Mouse (Mus musculus) heart, embryonic 15.5 days (tissue): ENCODE results near the gene Traf5. TPM values are rescaled to one million over a fixed set of nuclear protein-coding genes. Genes with fewer than 3 reads are reported as not detected.

Experiments used
- microRNA-seq: library from miRNA; unstranded; fragments of <30 nt; microRNA quantifications from one replicate; pipeline ENCODE4, GENCODE M21; 2016
- polyA plus RNA-seq: library from polyadenylated mRNA; unstranded; fragments of >200 nt; fragmentation: Nextera tagmentation; extraction: Ambion mirVana; gene quantifications from 2 replicates; pipeline ENCODE4 v1.2.1, GENCODE M21; 2015

Gene Traf5
- polyA plus RNA-seq, 1 experiment from 2014 or later: 13.6 TPM

Small RNA genes within 50 kb of the gene (microRNA-seq; reads per million reads assigned to microRNA genes)
- not detected for gene Mir3473c

Other genes starting within 250 kb of the Traf5 start
- gene Slc30a1, start 185.8 kb downstream of the Traf5 start, polyA plus RNA-seq: 2.5 and 2.6 TPM in 2 replicates
- gene Rd3, start 115.2 kb downstream of the Traf5 start, polyA plus RNA-seq: 4.4 and 4.9 TPM in 2 replicates
- gene Rcor3, start 45.5 kb upstream of the Traf5 start, polyA plus RNA-seq: 31.1 and 32.4 TPM in 2 replicates
- 0.26 and 0.46 TPM in 2 replicates for gene Kcnh1, start 98.2 kb upstream of the Traf5 start, polyA plus RNA-seq